Mouse (Mus musculus) cortical plate, adult 2 months (tissue): ENCODE results near the gene Gm9903.

Experiments used
- CTCF ChIP-seq: fragments of 200-500 bp; IDR thresholded peaks from 2 replicates; pipeline ENCODE4 v1.5.1; 2011; ENCODE audit warnings: mild to moderate bottlenecking, control low read depth, low read length; ENCODE audit not compliant: insufficient read depth; ENCODE audit errors: extremely low read depth
- POLR2A ChIP-seq: fragments of 200-500 bp; IDR thresholded peaks from 2 replicates; pipeline ENCODE4 v1.6.1; 2011; ENCODE audit warnings: mild to moderate bottlenecking, low read length, control low read depth; ENCODE audit not compliant: insufficient read depth; ENCODE audit errors: extremely low read depth

DNA sequence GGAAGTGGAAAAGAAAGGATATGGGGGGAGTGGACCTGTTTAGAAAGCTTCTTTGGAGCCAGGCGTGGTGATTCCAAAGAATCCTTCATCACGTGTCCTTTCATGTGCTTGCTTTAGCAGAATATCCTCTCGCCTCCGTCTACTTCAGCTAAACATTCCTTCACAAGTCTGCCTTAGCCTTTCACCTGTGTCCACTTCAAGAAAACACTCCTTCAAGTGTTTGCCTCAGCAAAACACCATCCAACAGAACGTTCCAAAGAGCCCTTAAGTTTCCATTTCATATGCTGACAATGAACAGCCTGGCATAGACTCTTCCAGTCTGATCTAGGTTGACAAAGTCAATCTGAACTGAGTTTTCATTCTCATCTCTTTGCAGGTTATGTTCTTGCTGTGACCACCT, 48.5 kb downstream of the Gm9903 start:
- TF ChIP-seq CTCF (no peak), POLR2A (no peak)
